Mouse (Mus musculus): ENCODE results near the gene Pgc.

Pgc gene

GRCm38 (mm10) chr17:47783445-47784223 is 57.0 kb downstream of the Pgc start:
- in situ Hi-C loops (cut with MboI): no loop called here

All from mature B cell (primary cell).